Mouse (Mus musculus): ENCODE results near the gene Zbtb8os.

DNA sequence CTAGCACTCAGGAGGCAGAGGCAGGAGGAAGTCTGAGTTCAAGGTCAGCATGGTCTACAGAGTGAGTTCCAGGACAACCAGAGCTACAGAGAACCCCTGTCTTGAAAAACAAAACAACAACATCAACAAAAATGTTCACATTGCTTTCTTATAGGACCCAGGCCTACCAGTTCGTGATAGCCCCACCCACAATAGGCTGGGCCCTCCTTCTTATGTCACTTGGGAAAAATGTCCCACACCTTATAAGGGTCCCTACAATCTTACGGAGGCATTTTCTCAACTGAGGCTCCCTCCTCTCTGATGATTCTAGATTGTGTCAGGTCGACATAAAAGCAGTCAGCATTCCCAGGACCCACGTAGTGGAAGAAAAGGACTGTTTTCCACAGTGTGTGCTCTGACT lies 64.3 kb downstream of the Zbtb8os start:
- TF ChIP-seq CTCF (conservative IDR thresholded peaks at IDR 0.05; ENCODE audit: low read length) (no peak), POU5F1 (IDR thresholded peaks at IDR 0.05; ENCODE audit: borderline replicate concordance, low read length) (no peak), NANOG (IDR thresholded peaks at IDR 0.05; ENCODE audit: borderline replicate concordance, low read length) (no peak)

Data from E14TG2a.4 (cell line).